Mouse (Mus musculus) forebrain, embryonic 11.5 days (tissue): Measurements from ENCODE around the gene Npcd. TPM values are rescaled to one million over a fixed set of nuclear protein-coding genes. Genes with fewer than 3 reads are reported as not detected.

ENCODE experiments used
- ATAC-seq: fragments of 200-750 bp; cut with Nextera tagmentation; replicated peaks from 2 replicates; pipeline ENCODE4 v1.8.0; 2017; ENCODE audit warnings: moderate TSS enrichment; ENCODE audit not compliant: low FRiP score
- DNase-seq: peaks from one replicate; pipeline ENCODE4 v3.0.0-alpha.2; 2017; ENCODE audit warnings: low spot score
- H3K27ac ChIP-seq: fragments of 300-500 bp; sonication (generic); 2 replicates; pipeline ENCODE4 v1.5.1; 2014; ENCODE audit warnings: low read depth, low read length
- H3K27me3 ChIP-seq: fragments of 300-500 bp; sonication (generic); 2 replicates; pipeline ENCODE4 v1.6.1; 2014; ENCODE audit warnings: mild to moderate bottlenecking, low read length, mixed read lengths; ENCODE audit not compliant: control insufficient read depth, insufficient read depth
- H3K36me3 ChIP-seq: fragments of 300-500 bp; sonication (generic); 2 replicates; pipeline ENCODE4 v1.6.1; 2014; ENCODE audit warnings: mild to moderate bottlenecking, low read length, moderate library complexity, mixed read lengths; ENCODE audit not compliant: control insufficient read depth, insufficient read depth
- H3K4me1 ChIP-seq: fragments of 300-500 bp; sonication (generic); replicated peaks from 2 replicates; pipeline ENCODE4 v1.6.1; 2014; ENCODE audit warnings: low read length, mixed read lengths; ENCODE audit not compliant: control insufficient read depth, insufficient read depth
- H3K4me2 ChIP-seq: fragments of 300-500 bp; sonication (generic); 2 replicates; pipeline ENCODE4 v1.6.1; 2014; ENCODE audit warnings: low read depth, mild to moderate bottlenecking, low read length, moderate library complexity, mixed read lengths; ENCODE audit not compliant: severe bottlenecking
- H3K4me3 ChIP-seq: fragments of 300-500 bp; sonication (generic); 2 replicates; pipeline ENCODE4 v1.5.1; 2014; ENCODE audit warnings: low read depth, low read length
- H3K9ac ChIP-seq: fragments of 300-500 bp; sonication (generic); 2 replicates; pipeline ENCODE4 v1.6.1; 2014; ENCODE audit warnings: low read length
- H3K9me3 ChIP-seq: fragments of 300-500 bp; sonication (generic); 2 replicates; pipeline ENCODE4 v1.6.1; 2016; ENCODE audit warnings: low read length, mixed read lengths; ENCODE audit not compliant: control insufficient read depth
- WGBS: fragments of 180-500 bp; shearing (Covaris S2); extraction: QIAGEN DNeasy Blood & Tissue Kit; methylation state at CpG from one replicate; pipeline ENCODE4 v1.1.7; 2014; 5-methylcytosine and 5-hydroxymethylcytosine counted together
- polyA plus RNA-seq: library from polyadenylated mRNA; unstranded; fragments of >200 nt; fragmentation: Nextera tagmentation; extraction: Ambion mirVana; gene quantifications from 2 replicates; pipeline ENCODE4 v1.2.1, GENCODE M21; 2014

Npcd gene
- polyA plus RNA-seq, 1 experiment from 2014 or later: not detected

- H3K4me2 ChIP-seq: no peak overlapping the region
- H3K4me1 ChIP-seq: peaks cover 11% of the 10 kb centered on the region; the same call in 1 of the 2 replicates
- 90% methylated on average over 14 of the region's 14 CpGs for WGBS
- no peaks in the 10 kb centered on the region for H3K27me3 ChIP-seq
- DNase-seq: no peak
- no peaks in the 10 kb centered on the region for H3K9me3 ChIP-seq
- H3K9ac ChIP-seq: no peak overlapping the region
- H3K36me3 ChIP-seq: peaks cover 4% of the 10 kb centered on the region
- no peak overlapping the region for H3K4me3 ChIP-seq
- ATAC-seq: no peak
- no peak overlapping the region for H3K27ac ChIP-seq
Measured at GRCm38 (mm10) chr15:79827061-79827777, 6.8 kb downstream of the Npcd start.

- whole genome bisulfite sequencing: 91% methylated on average over 9 of the region's 9 CpGs
- Histone ChIP-seq H3K4me2 (no peak overlapping the region), H3K9ac (no peak overlapping the region), H3K4me3 (no peak overlapping the region), H3K36me3 (peaks cover 4% of the 10 kb centered on the region), H3K27me3 (no peaks in the 10 kb centered on the region), H3K4me1 (peaks cover 9% of the 10 kb centered on the region; the same call in 1 of the 2 replicates), H3K27ac (no peak overlapping the region), H3K9me3 (no peaks in the 10 kb centered on the region)
- DNase-seq (no peak), ATAC-seq (no peak)
Measured at GRCm38 (mm10) chr15:79826221-79826935, 7.7 kb downstream of the Npcd start.

DNA sequence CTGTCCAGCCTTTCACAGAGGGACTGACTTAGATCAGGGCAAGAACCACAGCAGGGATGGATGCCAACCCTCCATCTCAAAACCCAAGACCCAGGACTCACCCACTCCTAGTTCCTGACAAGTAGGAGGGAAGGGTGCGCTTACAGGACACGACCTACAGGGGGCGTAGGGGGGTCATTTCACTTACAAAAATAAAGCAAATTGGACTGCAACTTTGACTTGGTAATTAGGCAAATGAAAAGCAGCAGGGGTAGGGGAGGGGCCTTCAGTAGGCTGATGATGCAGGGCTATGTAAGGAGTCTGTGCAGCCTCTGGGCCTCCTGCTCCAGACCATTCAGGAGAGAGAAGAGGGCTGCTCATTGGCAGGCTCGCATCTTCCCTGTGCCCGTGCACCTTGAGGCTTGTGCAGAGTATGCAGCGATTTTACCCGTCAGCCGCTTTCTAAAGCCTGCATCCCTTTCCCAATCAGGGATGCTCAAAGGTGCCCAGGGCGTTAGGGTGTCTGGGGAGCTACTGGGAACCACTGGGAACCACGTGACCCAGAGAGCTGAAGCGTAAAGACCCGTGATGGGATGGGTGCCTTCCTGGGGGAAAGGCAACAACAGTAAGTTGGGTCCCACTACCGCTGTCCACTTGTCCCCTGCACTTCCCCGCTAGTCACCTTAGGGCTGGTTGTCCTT lies 8.8 kb downstream of the Npcd start:
- H3K4me3 ChIP-seq: no peak overlapping the region
- H3K27me3 ChIP-seq: no peaks in the 10 kb centered on the region
- H3K9ac ChIP-seq: no peak overlapping the region; the same call in 1 of the 2 replicates
- no peaks in the 10 kb centered on the region for H3K9me3 ChIP-seq
- ATAC-seq (0 out of 2 replicates have a peak, but pooled peaks have one; percentile 52), DNase-seq (peak; percentile 81)
- peaks cover 7% of the 10 kb centered on the region; the same call in 1 of the 2 replicates for H3K4me1 ChIP-seq
- no peak overlapping the region for H3K4me2 ChIP-seq
- H3K36me3 ChIP-seq: peaks cover 4% of the 10 kb centered on the region
- H3K27ac ChIP-seq: no peak overlapping the region
- 53% methylated on average over 14 of the region's 14 CpGs for WGBS

GRCm38 (mm10) chr15:79823588-79824280 lies 10.3 kb downstream of the Npcd start:
- H3K9me3 ChIP-seq: no peaks in the 10 kb centered on the region; the same call in 1 of the 2 replicates
- no peak for ATAC-seq
- no peak overlapping the region for H3K27ac ChIP-seq
- no peak overlapping the region for H3K4me2 ChIP-seq
- H3K9ac ChIP-seq: no peak overlapping the region
- no peak for DNase-seq
- 0 out of 2 replicates have a peak, but pooled peaks cover 3% of the 10 kb centered on the region for H3K4me1 ChIP-seq
- no peak overlapping the region for H3K4me3 ChIP-seq
- H3K27me3 ChIP-seq: no peaks in the 10 kb centered on the region
- H3K36me3 ChIP-seq: peaks cover 4% of the 10 kb centered on the region
- WGBS: 78% methylated on average over 19 of the region's 19 CpGs

GRCm38 (mm10) chr15:79822265-79823199 lies 11.5 kb downstream of the Npcd start:
- no peak overlapping the region for H3K4me3 ChIP-seq
- H3K4me1 ChIP-seq: 0 out of 2 replicates have a peak, but pooled peaks cover 3% of the 10 kb centered on the region
- no peak for ATAC-seq
- H3K27me3 ChIP-seq: no peaks in the 10 kb centered on the region
- H3K4me2 ChIP-seq: no peak overlapping the region
- no peak overlapping the region for H3K27ac ChIP-seq
- H3K9me3 ChIP-seq: no peaks in the 10 kb centered on the region; the same call in 1 of the 2 replicates
- no peak overlapping the region for H3K9ac ChIP-seq
- DNase-seq: no peak
- WGBS: 81% methylated on average over 13 of the region's 13 CpGs
- peaks cover 4% of the 10 kb centered on the region for H3K36me3 ChIP-seq

DNA sequence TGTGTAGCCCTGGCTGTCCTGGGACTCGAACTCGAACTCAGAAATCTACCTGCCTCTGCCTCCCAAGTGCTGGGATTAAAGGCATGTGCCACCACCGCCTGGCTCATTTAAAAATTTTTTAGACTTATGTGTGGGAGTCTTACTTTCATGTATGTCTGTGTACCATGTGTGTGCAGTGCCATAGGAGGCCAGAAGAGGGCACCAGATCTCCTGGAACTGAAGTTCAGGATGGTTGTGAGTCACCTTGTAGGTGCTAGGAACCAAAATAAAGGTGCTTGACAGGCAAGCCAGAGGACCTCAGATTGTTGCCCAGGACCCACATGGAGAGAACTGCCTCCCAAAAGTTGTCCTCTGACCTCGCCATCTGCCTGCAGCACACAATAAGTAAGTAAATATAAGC lies 15.7 kb downstream of the Npcd start:
- DNase-seq (no peak), ATAC-seq (no peak)
- Histone ChIP-seq H3K9ac (no peak overlapping the region), H3K27ac (no peak overlapping the region), H3K4me2 (no peak overlapping the region), H3K4me1 (no peaks in the 10 kb centered on the region), H3K4me3 (no peak overlapping the region), H3K27me3 (no peaks in the 10 kb centered on the region), H3K9me3 (no peaks in the 10 kb centered on the region; the same call in 1 of the 2 replicates), H3K36me3 (peaks cover 3% of the 10 kb centered on the region)
- 80% methylated on average over 4 of the region's 4 CpGs for WGBS

- H3K27me3 ChIP-seq: no peaks in the 10 kb centered on the region
Measured at GRCm38 (mm10) chr15:79813666-79814258, 20.3 kb downstream of the Npcd start.

More at GRCm38 (mm10) chr15:79813666-79814258, 20.3 kb downstream of the Npcd start:
- no peak overlapping the region for H3K4me3 ChIP-seq
- no peak for DNase-seq
- H3K36me3 ChIP-seq: no peaks in the 10 kb centered on the region
- ATAC-seq: no peak
- no peaks in the 10 kb centered on the region; the same call in 1 of the 2 replicates for H3K9me3 ChIP-seq
- no peak overlapping the region for H3K9ac ChIP-seq
- no peak overlapping the region for H3K27ac ChIP-seq
- 63% methylated on average over 8 of the region's 8 CpGs for WGBS
- no peak overlapping the region for H3K4me2 ChIP-seq
- H3K4me1 ChIP-seq: no peaks in the 10 kb centered on the region
